24 mouse cellular contexts compared by ENCODE assay signal in genomic region chr16:38255107-38255506, GRCm38 (mm10). TPM values are rescaled to one million over a fixed set of nuclear protein-coding genes. Genes with fewer than 3 reads are reported as not detected.
A peak's percentile ranks its signal among the peaks of the same experiment; 100 is the strongest.
DNase-seq lines count a peak whose midpoint lies in the region; ATAC-seq and TF ChIP-seq lines count a peak whose summit lies in the region.
"Had no signal": no experiment of that assay in that cellular context is flagged by ENCODE, and none has a peak within 500 bp of the region (broad histone marks: within the 10 kb centered on the region; RNA-seq: fewer than 3 reads in every experiment).

No protein-coding gene starts in this region.

- no peak overlapping the region for H3K9ac ChIP-seq in hindbrain, postnatal 0 days (replicated peaks; ENCODE audit: low read length)
- no peak overlapping the region for H3K9ac ChIP-seq in hindbrain, embryonic 14.5 days
- no peak overlapping the region for H3K9ac ChIP-seq in lung, postnatal 0 days (replicated peaks; ENCODE audit: low read depth)
- H3K9ac ChIP-seq: embryonic facial prominence, embryonic 15.5 days; heart, embryonic 13.5 days; stomach, embryonic 15.5 days had no signal

- DNase-seq in hindbrain, postnatal 0 days (ENCODE audit: low spot score), result no peak
- DNase-seq in hindbrain, embryonic 14.5 days (ENCODE audit: low spot score), result no peak
- DNase-seq in lung, postnatal 0 days (ENCODE audit: low spot score), result no peak
- DNase-seq in lung, adult 18-20 months, result no peak
- peak; percentile 53 for DNase-seq in R1 (ENCODE audit: low read depth, low spot score)
- no peak for DNase-seq in yolk sac, embryonic 10.5 days (ENCODE audit: low spot score)
- DNase-seq: adrenal gland, postnatal 25 days; cerebellum, adult 2 months; cerebellum, postnatal 36 days; gastrocnemius, postnatal 14 days; left cerebral cortex, postnatal 4 days; liver; thymus, adult 2 months had no signal

- H3K27me3 ChIP-seq in hindbrain, postnatal 0 days (ENCODE audit: insufficient read depth, low read length), result no peaks in the 10 kb centered on the region
- H3K27me3 ChIP-seq in hindbrain, embryonic 14.5 days (ENCODE audit: control insufficient read depth, insufficient read depth, low read length), result no peaks in the 10 kb centered on the region
- H3K27me3 ChIP-seq in lung, postnatal 0 days (replicated peaks; ENCODE audit: insufficient read depth, low read length), result no peaks in the 10 kb centered on the region
- H3K27me3 ChIP-seq: embryonic facial prominence, embryonic 15.5 days; heart, embryonic 13.5 days; stomach, embryonic 15.5 days had no signal

- H3K4me2 ChIP-seq in hindbrain, postnatal 0 days (ENCODE audit: low read depth, low read length), result no peak overlapping the region
- H3K4me2 ChIP-seq in hindbrain, embryonic 14.5 days (replicated peaks), result no peak overlapping the region
- H3K4me2 ChIP-seq in lung, postnatal 0 days (replicated peaks; ENCODE audit: low read depth, low read length), result no peak overlapping the region
- H3K4me2 ChIP-seq: embryonic facial prominence, embryonic 15.5 days; heart, embryonic 13.5 days; stomach, embryonic 15.5 days had no signal

- no peak for TF ChIP-seq EP300 in lung, postnatal 0 days (IDR thresholded peaks at IDR 0.05)

- ATAC-seq in hindbrain, postnatal 0 days, result no peak
- no peak for ATAC-seq in hindbrain, embryonic 14.5 days (ENCODE audit: low FRiP score)
- ATAC-seq in lung, postnatal 0 days, result no peak
- no peak for ATAC-seq in frontal cortex, adult (ENCODE audit: low TSS enrichment)
- ATAC-seq: midbrain, embryonic 16.5 days had no signal

- WGBS in hindbrain, postnatal 0 days, result 74% methylated on average over 4 of the region's 4 CpGs
- WGBS in hindbrain, embryonic 14.5 days, result 81% methylated on average over 4 of the region's 4 CpGs
- 77% methylated on average over 4 of the region's 4 CpGs for WGBS in lung, postnatal 0 days

- no peaks in the 10 kb centered on the region for H3K36me3 ChIP-seq in hindbrain, postnatal 0 days (ENCODE audit: insufficient read depth, low read length)
- H3K36me3 ChIP-seq in hindbrain, embryonic 14.5 days (replicated peaks; ENCODE audit: control insufficient read depth, insufficient read depth), result no peaks in the 10 kb centered on the region
- no peaks in the 10 kb centered on the region for H3K36me3 ChIP-seq in lung, postnatal 0 days (ENCODE audit: insufficient read depth, low read length)
- H3K36me3 ChIP-seq: embryonic facial prominence, embryonic 15.5 days; heart, embryonic 13.5 days; stomach, embryonic 15.5 days had no signal

- H3K9me3 ChIP-seq in hindbrain, postnatal 0 days (ENCODE audit: low read length), result no peaks in the 10 kb centered on the region
- H3K9me3 ChIP-seq in hindbrain, embryonic 14.5 days (ENCODE audit: control insufficient read depth, low read length), result no peaks in the 10 kb centered on the region
- H3K9me3 ChIP-seq in lung, postnatal 0 days (ENCODE audit: low read length), result no peaks in the 10 kb centered on the region
- H3K9me3 ChIP-seq: embryonic facial prominence, embryonic 15.5 days; heart, embryonic 13.5 days; stomach, embryonic 15.5 days had no signal

- TF ChIP-seq CTCF in hindbrain, postnatal 0 days (IDR thresholded peaks at IDR 0.05; ENCODE audit: low read depth), result 0 out of 2 replicates have a peak, but pooled peaks have one; percentile 36
- TF ChIP-seq CTCF in lung, postnatal 0 days (IDR thresholded peaks at IDR 0.05), result peak; percentile 34; the same call in 1 of the 2 replicates

- no peaks in the 10 kb centered on the region for H3K4me1 ChIP-seq in hindbrain, postnatal 0 days (ENCODE audit: insufficient read depth, low read length)
- H3K4me1 ChIP-seq in hindbrain, embryonic 14.5 days (replicated peaks; ENCODE audit: control insufficient read depth, insufficient read depth, low read length), result no peaks in the 10 kb centered on the region
- no peaks in the 10 kb centered on the region for H3K4me1 ChIP-seq in lung, postnatal 0 days (ENCODE audit: insufficient read depth, low read depth, low read length)
- H3K4me1 ChIP-seq: embryonic facial prominence, embryonic 15.5 days; heart, embryonic 13.5 days; stomach, embryonic 15.5 days had no signal

- no peak overlapping the region for H3K27ac ChIP-seq in hindbrain, postnatal 0 days
- no peak overlapping the region for H3K27ac ChIP-seq in hindbrain, embryonic 14.5 days
- H3K27ac ChIP-seq in lung, postnatal 0 days (ENCODE audit: low read length), result no peak overlapping the region
- H3K27ac ChIP-seq: embryonic facial prominence, embryonic 15.5 days; heart, embryonic 13.5 days; left cerebral cortex, adult 2 months; stomach, embryonic 15.5 days had no signal

- H3K4me3 ChIP-seq in hindbrain, postnatal 0 days (ENCODE audit: low read length), result no peak overlapping the region
- H3K4me3 ChIP-seq in hindbrain, embryonic 14.5 days (replicated peaks; ENCODE audit: low read length), result no peak overlapping the region
- no peak overlapping the region for H3K4me3 ChIP-seq in lung, postnatal 0 days (ENCODE audit: low read depth, low read length)
- H3K4me3 ChIP-seq: embryonic facial prominence, embryonic 15.5 days; heart, embryonic 13.5 days; left cerebral cortex, adult 2 months; stomach, embryonic 15.5 days had no signal

RNA-seq across cellular contexts. Expression of gene Nr1i2, which starts 39.5 kb away (rescaled TPM):
- not detected in 2 replicates for total RNA-seq in hindbrain, postnatal 0 days (2014; rRNA removed)
- polyA plus RNA-seq in hindbrain, postnatal 0 days (2015; fragmentation: Nextera tagmentation; extraction: Ambion mirVana), result 0.05 TPM in 1 of 2 replicates, not detected in the other
- polyA plus RNA-seq in hindbrain, embryonic 14.5 days (2014; fragmentation: Nextera tagmentation; extraction: Ambion mirVana), result not detected in 2 replicates
- polyA plus RNA-seq in lung, postnatal 0 days (2015; fragmentation: Nextera tagmentation; extraction: Ambion mirVana), result 0.05 and 0.10 TPM in 2 replicates
- total RNA-seq: adrenal gland, postnatal 25 days; gastrocnemius, postnatal 14 days; heart, postnatal 25 days; left cerebral cortex, adult 2 months; left cerebral cortex, postnatal 4 days; megakaryocyte-erythroid progenitor cell, adult 5-6 weeks; neutrophil, adult 5-6 weeks had no signal
- polyA plus RNA-seq: C2C12; cerebellum, adult 2 months; embryonic facial prominence, embryonic 15.5 days; heart, embryonic 13.5 days; lung, embryonic 16.5 days; midbrain, embryonic 16.5 days had no signal
